Mouse (Mus musculus) v-Abl transformed pro-B cells (cell line): ENCODE measurements around the gene Olfr996.

Experiments
- in situ Hi-C, 2 experiments: fragments of 400-800 bp; cut with MboI; formaldehyde crosslinking; loops; one replicate each; pipeline ENCODE4 v1.15.1; 2025; ENCODE audit not compliant: unreplicated experiment in 2 of 2

The Olfr996 gene

GRCm38 (mm10) chr2:85578915-85579314 is at the start of gene Olfr996:
Gene Olfr996 (plus strand): TSS chr2:85579215.
- in situ Hi-C loops = loop anchor here in 1 of 2 experiments (25.0 kb wide), 1 partner anchor 1667 kb away; no protein-coding TSS in a partner anchor

GRCm38 (mm10) chr2:85532082-85532778 is 46.8 kb upstream of the Olfr996 start:
- in situ Hi-C loops = no loop called here

GRCm38 (mm10) chr2:85533934-85534333 is 45.1 kb upstream of the Olfr996 start:
- in situ Hi-C loops = no loop called here

GRCm38 (mm10) chr2:85554806-85555205 is 24.2 kb upstream of the Olfr996 start:
- in situ Hi-C loops = loop anchor here (25.0 kb wide), 2 partner anchors 693 to 793 kb away; no protein-coding TSS in a partner anchor

- in situ Hi-C loops = loop anchor here (5.0 to 25.0 kb wide), 6 partner anchors 315 to 1108 kb away; no protein-coding TSS in a partner anchor
Observed at GRCm38 (mm10) chr2:85560226-85560625, 18.8 kb upstream of the Olfr996 start.

- in situ Hi-C loops = loop anchor here (5.0 to 25.0 kb wide), 6 partner anchors 316 to 1109 kb away; no protein-coding TSS in a partner anchor
Observed at GRCm38 (mm10) chr2:85561187-85561586, 17.8 kb upstream of the Olfr996 start.

- in situ Hi-C loops = loop anchor here in 1 of 2 experiments (25.0 kb wide), 1 partner anchor 1676 kb away; no protein-coding TSS in a partner anchor
Observed at GRCm38 (mm10) chr2:85588648-85589047, 9.6 kb downstream of the Olfr996 start, which contains the start of gene Olfr998. Gene Olfr998 (plus strand): TSS chr2:85588948.

GRCm38 (mm10) chr2:85611803-85612202 is 32.8 kb downstream of the Olfr996 start, which contains the start of gene Olfr1000:
Gene Olfr1000 (minus strand): TSS chr2:85611903.
- in situ Hi-C loops = no loop called here
